Mouse (Mus musculus): ENCODE measurements around the gene H2-Ab1.

Gene H2-Ab1

DNA sequence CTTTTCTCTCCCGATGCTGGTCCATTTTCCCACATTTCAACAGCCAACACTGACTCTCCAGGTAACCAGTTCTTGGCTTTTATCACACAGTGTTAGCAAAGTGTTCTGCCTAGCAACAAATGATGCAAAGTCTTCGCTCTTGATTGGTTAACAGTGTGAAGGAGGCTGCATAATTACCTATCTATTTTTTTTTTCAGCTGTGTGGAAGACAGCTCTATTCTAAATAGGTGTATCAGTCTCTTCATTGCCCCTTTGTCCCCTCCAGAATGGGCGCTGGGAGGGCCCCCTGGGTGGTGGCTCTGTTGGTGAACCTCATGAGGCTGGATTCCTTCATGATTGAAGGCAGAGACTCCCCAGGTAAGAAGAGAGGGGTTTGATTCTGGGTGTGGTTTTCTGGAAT, 18.8 kb upstream of the H2-Ab1 start, which contains the start of gene H2-Ob:
Gene H2-Ob, plus strand, starts transcription at position 198 of the 400 bp plus-strand sequence.
- no peak for DNase-seq (ENCODE audit: extremely low read depth, low read depth, low spot score)

DNA sequence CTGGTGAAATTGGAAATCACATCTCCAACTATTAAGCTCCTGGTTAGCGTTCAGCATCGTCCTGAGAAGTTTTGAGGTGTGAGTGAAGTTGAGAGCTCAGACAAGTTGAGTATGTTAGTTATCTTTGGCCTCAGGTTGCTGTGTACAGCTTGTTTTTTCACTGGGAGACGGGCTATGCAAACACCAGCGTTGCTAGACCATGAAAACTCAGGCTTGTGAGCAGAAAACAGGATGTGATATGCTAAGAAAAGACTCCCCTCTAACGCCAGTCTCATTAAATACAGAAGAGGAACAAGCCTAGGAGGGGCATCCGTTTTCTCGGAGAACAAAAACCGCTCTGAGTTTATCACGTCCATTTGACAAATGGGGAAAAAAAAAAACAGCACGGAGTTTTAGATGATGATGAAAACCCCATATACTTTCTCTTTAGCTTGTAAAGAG, 17.9 kb upstream of the H2-Ab1 start:
- DNase-seq (ENCODE audit: extremely low read depth, low read depth, low spot score) = no peak

DNA sequence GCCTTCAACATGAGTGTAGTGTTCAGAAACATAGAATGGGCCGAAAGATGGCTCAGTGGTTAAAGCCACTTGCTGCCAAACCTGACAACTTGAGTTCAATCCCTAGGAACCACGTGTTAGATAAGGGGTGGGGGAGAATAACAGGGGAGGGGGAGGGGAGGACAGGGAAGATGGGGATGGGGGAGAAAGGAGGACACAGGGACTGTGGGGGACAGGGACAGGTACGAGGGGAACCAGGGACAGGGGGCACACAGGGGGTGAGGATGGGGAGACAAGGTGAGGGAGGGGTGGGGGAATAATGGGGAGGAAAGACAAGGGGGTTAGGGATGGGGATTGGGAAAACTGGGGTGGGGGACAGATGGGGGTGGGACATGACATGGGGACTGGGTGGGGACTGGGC, 17.1 kb upstream of the H2-Ab1 start:
- no peak for DNase-seq (ENCODE audit: extremely low read depth, low read depth, low spot score)

DNA sequence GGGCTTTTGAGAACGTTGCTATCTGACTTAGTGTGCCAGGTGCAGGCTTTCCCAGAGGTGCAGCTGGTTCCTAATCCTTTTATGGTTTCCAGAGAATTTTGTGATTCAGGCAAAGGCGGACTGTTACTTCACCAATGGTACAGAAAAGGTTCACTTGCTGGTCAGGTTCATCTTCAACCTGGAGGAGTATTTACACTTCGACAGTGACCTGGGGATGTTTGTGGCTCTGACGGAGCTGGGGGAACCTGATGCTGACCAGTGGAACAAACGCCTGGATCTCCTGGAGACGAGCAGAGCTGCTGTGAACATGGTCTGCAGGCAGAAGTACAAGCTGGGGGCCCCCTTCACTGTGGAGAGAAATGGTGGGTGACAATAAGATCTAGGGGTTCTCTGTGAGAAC, 16.6 kb upstream of the H2-Ab1 start:
- DNase-seq (ENCODE audit: extremely low read depth, low read depth, low spot score) = no peak

DNA sequence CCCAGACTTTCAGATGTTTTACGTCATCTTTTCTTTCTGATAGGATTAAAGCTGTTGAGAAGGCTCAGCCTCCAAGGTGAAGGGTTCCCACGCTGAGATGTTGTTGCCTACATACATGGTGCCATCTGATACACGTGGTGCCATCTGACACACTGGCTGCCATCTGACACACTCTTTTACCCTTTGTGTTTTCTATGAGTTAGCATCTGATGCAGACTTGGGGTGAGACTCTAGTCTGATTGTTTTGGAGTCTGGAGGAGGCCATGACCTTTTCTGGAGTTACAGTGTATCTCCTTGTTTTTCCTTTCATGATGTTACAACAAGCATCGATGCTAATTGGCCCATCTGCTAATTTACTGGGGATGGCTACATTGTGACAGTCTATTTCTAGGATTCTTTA, 12.8 kb upstream of the H2-Ab1 start:
- DNase-seq (ENCODE audit: extremely low read depth, low read depth, low spot score) = no peak

DNA sequence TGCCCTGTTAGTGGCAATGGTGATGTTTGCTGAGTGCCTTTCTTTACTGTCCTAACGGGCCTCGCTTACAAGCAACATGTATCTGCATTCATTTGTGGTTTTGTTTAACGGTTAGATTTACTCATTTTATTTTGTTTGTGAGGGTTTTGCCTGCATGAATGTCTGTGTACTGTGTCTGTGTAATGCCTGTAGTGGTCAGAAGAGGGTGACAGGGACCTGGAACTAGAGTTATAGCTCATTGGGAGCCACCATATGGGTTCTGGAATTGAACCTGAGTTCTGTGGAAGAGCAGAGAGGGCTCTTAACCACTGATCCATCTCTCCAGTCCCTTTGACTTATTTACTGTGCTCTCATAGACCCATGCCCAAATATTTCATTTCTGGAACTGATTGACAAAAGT, 10.4 kb upstream of the H2-Ab1 start:
- no peak for DNase-seq (ENCODE audit: extremely low read depth, low read depth, low spot score)

DNA sequence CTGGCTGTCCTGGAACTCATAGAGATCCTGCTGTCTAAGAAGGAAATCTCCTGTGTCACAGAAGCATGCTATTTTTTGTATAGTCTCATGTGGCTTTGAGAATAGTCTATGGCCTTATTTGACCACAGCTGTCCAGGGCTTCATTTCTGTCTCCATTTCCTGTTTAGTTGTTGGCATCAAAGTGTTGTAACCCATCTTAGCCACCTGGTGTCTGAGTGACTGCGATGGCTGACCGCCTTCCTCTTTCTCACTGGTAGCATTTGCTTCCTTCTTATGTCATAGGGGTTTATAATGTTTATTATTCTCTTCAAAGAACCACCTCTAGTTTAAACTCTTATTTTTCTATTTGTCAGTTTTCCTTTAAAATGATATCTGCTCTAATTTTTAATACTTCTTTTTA, 8.7 kb upstream of the H2-Ab1 start:
- no peak for DNase-seq (ENCODE audit: extremely low read depth, low read depth, low spot score)

DNA sequence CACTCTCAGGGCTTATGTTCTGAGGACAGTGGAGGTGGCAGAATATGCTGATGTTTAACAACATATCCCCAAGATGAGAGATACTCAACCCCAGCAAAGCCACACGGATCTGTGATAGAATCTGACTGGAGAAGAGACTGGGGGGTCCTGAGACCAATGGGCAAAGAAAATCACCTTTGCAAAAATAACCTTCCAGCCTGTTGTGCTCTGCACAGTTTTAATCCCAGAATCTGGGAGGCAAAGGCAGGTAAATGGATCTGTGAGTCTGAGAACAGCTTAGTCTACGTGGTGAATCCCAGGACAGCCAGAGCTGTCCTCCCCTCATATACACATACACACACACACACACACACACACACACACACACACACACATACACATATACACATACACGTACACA, 8.1 kb upstream of the H2-Ab1 start:
- no peak for DNase-seq (ENCODE audit: extremely low read depth, low read depth, low spot score)

DNA sequence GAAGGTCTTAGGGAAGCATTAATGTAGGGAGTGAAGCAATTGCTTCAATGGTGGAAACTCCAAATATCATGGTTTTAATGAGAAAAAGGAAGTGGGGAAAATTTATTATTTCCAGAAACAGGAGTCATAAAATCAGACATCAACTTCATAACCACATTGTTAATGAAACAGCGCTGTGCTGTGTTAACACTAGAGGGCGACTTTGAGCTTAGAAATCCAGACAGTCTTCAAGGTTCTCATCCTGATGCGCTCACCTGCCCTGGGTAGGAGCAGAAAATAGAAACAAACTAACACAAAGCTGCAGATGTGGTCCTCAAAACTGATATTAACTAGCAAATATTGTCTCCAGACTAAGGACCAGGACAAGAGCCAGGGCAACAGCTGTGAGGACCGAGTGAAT, 7.6 kb upstream of the H2-Ab1 start:
- no peak for DNase-seq (ENCODE audit: extremely low read depth, low read depth, low spot score)

DNA sequence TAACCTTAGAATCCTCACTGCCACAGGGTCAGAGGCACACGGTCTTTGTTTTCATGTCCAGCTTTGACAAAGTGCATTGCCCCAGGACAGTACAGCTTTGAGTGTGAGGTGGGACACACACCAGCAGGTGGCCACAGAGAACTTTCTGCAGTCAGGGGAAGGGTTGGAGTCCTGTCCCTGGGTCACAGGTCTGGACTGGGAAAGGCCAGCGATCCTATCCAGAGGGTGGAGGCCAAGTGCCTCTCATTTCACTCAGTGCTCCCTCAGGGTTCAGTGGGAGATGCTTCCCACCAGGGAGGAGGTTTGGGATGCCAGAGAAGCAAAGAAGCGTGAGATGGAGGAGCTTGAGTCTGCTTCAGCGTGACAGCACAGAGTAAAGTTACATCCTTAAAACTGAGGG, 5.8 kb upstream of the H2-Ab1 start:
- no peak for DNase-seq (ENCODE audit: extremely low read depth, low read depth, low spot score)

DNA sequence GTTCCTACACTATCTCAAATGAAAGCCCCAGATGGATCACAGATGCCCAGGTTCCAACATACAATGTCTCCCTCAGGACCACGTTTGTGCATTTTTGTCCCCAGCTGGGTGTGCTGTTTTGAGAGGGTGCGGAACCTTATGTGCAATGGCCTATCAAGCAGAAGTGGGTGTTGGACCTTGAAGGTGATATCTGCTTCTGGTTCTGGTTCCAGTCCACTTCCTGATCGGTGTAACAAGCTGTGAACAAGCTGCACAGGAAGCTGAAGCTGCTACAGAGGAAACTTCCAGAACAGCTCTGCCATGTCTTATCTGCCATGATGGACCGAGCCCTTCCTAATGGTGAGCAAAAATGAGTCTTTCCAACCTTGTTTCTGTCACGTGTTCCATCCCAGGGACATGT, 988 bp upstream of the H2-Ab1 start:
- no peak for DNase-seq (ENCODE audit: extremely low read depth, low read depth, low spot score)

DNA sequence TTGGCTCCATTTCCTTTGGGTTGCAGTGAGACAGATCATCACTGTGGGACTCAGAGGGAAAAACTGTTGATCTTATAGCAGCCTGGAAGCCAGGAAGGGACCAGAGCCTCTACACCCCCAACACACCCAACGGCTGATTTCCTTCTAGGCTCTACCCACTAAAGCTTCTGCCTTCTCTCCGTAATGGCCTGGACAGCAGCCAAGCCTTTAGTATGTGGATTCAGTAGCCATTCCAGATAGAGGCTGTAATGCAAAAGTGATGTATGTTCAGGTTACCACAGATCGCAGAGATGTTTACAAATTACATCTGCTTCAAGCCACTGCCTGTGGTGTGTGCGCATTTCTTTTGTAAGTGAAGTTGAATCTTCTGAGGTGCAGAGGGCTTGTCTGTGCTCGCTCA, 3.1 kb downstream of the H2-Ab1 start:
- DNase-seq (ENCODE audit: extremely low read depth, low read depth, low spot score) = no peak

DNA sequence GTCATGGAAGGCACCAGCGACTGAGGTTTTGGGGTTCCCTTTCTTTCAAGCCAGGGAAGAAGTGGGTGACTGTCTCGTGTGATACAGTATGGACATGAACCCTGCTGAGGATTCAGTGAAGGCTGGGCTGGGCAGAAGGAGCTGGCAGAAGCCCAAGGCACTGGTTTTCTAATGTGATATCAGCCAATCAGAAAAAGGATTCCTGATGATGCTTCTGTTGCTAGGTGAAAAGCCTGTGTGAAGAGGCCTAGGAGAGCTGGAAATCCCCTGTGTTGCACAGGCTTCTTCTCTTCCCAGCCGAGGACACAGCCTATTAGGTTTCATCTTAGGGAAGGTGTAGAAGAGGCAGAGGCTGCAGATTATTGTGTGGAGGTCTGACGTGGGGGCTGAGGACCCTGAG, 4.0 kb downstream of the H2-Ab1 start:
- DNase-seq (ENCODE audit: extremely low read depth, low read depth, low spot score) = no peak

DNA sequence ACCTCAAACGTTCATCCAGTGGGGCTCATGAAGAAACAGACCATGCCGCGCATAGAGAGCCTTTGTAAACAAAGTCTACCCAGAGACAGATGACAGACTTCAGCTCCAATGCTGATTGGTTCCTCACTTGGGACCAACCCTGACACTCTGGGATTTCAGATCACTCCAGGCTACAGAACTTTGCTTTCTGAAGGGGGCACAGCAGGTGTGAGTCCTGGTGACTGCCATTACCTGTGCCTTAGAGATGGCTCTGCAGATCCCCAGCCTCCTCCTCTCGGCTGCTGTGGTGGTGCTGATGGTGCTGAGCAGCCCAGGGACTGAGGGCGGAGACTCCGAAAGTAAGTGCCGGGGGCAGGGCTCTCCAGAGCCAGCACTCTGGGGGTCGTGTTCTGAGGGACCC, 5.6 kb downstream of the H2-Ab1 start:
- no peak for DNase-seq (ENCODE audit: extremely low read depth, low read depth, low spot score)

DNA sequence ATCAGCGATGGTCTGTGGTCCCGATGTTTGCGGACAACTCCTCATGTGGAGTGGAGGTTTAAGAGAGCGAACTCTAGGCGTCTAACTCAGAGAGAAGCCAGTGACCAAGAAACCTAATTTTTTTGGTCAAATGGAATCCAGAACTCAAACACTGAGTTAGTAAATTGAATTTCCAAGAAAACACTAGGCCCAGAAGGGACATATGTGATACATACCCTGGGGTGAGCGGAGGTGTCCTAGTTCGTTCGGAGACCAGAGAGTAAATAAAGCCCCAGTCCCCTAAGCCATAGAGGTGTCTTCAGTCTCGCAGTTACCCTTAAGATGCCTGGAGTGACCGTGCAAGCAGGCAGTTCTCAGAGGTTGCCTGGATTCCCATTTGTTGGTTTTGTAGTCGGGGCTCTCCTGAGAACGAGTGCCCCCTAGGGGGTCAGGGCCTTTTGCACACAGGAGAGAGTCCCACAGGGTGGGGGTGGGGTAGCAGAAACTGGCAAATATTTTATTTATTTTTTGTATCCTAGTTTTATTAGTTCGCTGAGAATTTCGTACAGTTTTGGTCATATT, 6.4 kb downstream of the H2-Ab1 start:
- DNase-seq (ENCODE audit: extremely low read depth, low read depth, low spot score) = no peak

DNA sequence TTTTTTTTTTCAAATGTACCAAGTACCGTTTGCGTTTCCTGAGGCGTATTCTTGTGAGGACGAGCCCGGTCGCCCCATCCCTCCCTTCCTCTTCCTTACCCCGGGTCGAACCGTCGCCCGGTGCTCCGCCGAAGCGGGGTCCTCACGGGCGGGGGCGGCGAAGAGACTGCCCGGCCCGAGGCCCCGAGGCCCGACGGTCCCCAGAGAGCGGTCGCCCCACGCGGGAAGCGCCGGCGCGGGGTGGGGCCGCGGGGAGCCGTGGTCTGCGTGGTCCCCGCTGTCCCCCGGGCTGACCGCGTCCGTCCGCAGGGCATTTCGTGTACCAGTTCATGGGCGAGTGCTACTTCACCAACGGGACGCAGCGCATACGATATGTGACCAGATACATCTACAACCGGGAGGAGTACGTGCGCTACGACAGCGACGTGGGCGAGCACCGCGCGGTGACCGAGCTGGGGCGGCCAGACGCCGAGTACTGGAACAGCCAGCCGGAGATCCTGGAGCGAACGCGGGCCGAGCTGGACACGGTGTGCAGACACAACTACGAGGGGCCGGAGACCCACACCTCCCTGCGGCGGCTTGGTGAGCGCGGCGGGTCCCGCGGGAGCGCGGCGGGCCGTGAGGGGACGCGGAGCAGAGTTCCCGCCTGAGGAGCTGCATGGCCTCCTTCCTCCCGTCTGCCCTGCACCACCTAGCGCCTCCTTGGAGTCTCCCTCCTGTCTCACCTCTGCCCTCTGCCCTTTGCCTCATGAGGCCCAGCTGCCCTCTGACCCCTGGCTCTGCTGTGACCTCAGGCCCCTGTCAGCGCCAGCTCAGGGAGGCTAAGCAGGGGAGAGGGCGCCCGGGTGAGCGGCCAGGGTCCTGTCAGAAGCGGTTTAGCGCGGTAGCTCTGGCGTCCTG, 7.2 kb downstream of the H2-Ab1 start:
- DNase-seq (ENCODE audit: extremely low read depth, low read depth, low spot score) = no peak

DNA sequence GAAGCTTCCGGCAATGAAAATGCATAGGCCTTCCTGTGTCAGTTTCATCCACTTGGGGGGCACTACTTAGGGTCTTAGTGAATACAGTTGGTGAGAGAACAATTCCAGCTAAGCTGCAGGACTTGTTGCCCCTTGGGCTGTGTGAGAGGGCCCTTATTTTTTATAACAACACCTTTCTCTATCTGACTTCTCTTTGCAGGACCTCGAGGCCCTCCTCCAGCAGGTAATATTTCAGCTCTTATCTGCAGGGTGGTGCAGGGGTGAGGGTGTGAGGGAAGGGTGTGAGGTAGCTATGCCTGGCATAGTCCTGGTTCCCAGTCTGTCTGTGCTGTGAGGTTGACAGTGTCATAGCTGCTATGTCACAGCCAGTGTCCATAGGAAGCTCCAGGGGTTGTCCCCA, 10.8 kb downstream of the H2-Ab1 start:
- DNase-seq (ENCODE audit: extremely low read depth, low read depth, low spot score) = no peak

DNA sequence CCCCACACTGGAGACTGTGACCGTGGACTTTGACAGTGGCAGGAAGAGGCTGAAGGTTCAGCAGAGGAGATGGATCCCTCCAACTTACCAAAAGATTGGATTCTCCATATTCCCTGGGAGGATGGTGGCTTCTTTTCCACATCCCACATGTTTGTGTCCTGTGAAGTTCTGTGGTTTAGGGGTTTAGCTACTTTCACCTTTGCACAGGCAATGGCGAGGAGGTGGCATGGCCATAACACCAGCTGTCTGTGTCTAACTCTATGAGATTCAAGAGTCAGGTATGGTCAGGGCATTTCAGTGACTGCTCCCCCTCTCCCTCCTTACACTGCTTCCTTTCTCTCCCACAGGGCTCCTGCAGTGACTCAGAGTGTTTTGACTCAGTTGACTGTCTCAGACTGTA, 11.3 kb downstream of the H2-Ab1 start:
- no peak for DNase-seq (ENCODE audit: extremely low read depth, low read depth, low spot score)

DNA sequence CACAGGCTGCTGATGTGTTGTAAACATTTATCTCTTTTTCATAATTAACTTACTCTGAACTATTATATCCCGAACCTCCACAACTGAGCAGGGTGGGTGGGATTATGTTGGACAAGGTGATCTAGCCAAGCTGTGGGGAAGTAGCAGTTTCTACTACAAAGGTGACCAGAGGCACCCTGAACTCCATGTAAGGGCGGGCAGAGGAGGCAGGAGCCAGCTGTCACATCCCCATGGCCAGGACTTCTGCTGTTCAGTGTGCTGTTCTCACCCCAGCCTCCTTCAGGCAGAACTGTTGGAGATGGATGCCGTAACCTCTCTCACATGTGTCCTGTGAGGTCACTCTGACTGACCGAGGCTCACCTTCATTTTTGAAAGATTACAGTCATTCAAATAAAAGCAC, 12.3 kb downstream of the H2-Ab1 start:
- no peak for DNase-seq (ENCODE audit: extremely low read depth, low read depth, low spot score)

DNA sequence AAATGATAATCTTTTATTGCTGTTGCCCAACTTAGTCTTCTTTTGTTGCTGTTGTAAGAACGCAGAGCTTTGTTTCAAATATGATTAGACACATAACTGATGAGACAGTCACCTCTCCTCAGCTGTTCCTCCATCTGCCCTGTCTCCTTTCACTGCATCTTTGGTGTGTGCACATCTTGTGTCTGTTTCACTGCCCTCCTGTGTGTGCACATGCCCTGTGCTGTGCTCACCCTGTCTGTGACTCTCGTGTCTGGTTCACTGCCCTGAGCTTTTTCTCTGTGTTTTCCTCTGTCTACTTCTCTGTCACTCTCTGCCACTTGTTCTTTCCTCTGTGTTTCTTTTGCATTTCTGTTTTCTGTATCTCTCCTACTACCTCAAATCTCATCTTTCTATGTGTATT, 12.7 kb downstream of the H2-Ab1 start:
- DNase-seq (ENCODE audit: extremely low read depth, low read depth, low spot score) = no peak

DNA sequence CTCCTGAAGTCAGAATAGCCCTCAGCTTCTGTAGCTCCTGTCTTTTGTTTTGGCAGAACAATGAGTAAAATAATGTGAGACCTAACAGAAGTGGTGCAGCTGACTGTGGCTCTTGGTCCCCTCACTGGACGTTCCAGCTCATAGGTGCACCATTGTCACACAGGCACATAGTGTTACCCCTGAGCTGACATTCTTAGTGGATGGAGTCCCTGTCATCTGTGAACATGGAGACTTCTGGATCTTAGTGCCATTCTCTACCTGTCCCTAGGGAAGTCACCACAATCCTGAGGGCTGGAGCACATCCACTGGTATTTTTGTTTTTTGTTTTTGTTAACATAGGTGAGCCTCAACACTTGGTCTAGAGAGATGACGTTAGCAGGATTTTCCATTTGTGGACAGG, 13.5 kb downstream of the H2-Ab1 start:
- DNase-seq (ENCODE audit: extremely low read depth, low read depth, low spot score) = no peak

DNA sequence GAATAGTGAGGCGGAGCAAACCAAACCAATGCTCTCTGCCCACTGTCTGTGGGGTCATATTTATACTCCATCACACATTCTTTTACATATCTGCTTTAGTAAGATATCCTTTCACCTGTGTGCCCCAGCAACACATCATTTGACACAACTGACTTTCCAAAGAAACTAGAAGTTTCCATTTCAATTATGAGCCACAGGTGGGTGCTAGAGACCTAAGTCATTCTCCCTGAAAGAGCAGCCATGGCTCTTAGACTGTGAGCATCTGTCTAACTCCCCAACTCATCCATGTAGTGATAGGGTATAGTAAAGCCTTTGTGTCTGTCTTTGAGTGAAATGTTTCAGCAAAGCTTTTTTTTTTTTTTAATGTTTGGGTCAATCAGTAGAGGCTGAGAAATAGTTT, 14.6 kb downstream of the H2-Ab1 start:
- no peak for DNase-seq (ENCODE audit: extremely low read depth, low read depth, low spot score)
